Mouse (Mus musculus) embryonic facial prominence, embryonic 14.5 days (tissue): Measurements from ENCODE around the gene Actbl2. TPM values are rescaled to one million over a fixed set of nuclear protein-coding genes. Genes with fewer than 3 reads are reported as not detected.

ENCODE experiments used
- ATAC-seq: fragments of 200-750 bp; cut with Nextera tagmentation; 2 replicates; pipeline ENCODE4 v1.8.0; 2017; ENCODE audit warnings: low read depth, moderate number of reproducible peaks, moderate TSS enrichment
- DNase-seq: peaks from one replicate; pipeline ENCODE4 v3.0.0-alpha.2; 2015; ENCODE audit warnings: low spot score
- H3K27ac ChIP-seq: fragments of 300-500 bp; sonication (generic); replicated peaks from 2 replicates; pipeline ENCODE4 v1.5.1; 2014; ENCODE audit warnings: low read depth, mild to moderate bottlenecking, low read length, moderate library complexity
- H3K27me3 ChIP-seq: fragments of 300-500 bp; sonication (generic); replicated peaks from 2 replicates; pipeline ENCODE4 v1.6.1; 2014; ENCODE audit warnings: low read length; ENCODE audit not compliant: control insufficient read depth, insufficient read depth
- H3K36me3 ChIP-seq: fragments of 300-500 bp; sonication (generic); 2 replicates; pipeline ENCODE4 v1.6.1; 2014; ENCODE audit warnings: low read length, mixed read lengths; ENCODE audit not compliant: control insufficient read depth, insufficient read depth
- H3K4me1 ChIP-seq: fragments of 300-500 bp; sonication (generic); 2 replicates; pipeline ENCODE4 v1.6.1; 2014; ENCODE audit warnings: antibody characterized with exemption, low read length; ENCODE audit not compliant: control insufficient read depth, insufficient read depth
- H3K4me2 ChIP-seq: fragments of 300-500 bp; sonication (generic); 2 replicates; pipeline ENCODE4 v1.6.1; 2014; ENCODE audit warnings: low read depth, mild to moderate bottlenecking, low read length, moderate library complexity, mixed read lengths
- H3K4me3 ChIP-seq: fragments of 300-500 bp; sonication (generic); 2 replicates; pipeline ENCODE4 v1.5.1; 2014; ENCODE audit warnings: low read depth, mild to moderate bottlenecking, low read length
- H3K9ac ChIP-seq: fragments of 300-500 bp; sonication (generic); 2 replicates; pipeline ENCODE4 v1.6.1; 2014; ENCODE audit warnings: low read depth, mild to moderate bottlenecking, low read length, moderate library complexity, mixed read lengths
- H3K9me3 ChIP-seq: fragments of 300-500 bp; sonication (generic); 2 replicates; pipeline ENCODE4 v1.6.1; 2016; ENCODE audit warnings: low read length; ENCODE audit not compliant: control insufficient read depth
- WGBS: fragments of 180-500 bp; shearing (Covaris S2); extraction: QIAGEN DNeasy Blood & Tissue Kit; methylation state at CpG from one replicate; pipeline ENCODE4 v1.1.7; 2014; 5-methylcytosine and 5-hydroxymethylcytosine counted together
- polyA plus RNA-seq: library from polyadenylated mRNA; unstranded; fragments of >200 nt; fragmentation: Nextera tagmentation; extraction: Ambion mirVana; gene quantifications from 2 replicates; pipeline ENCODE4 v1.2.1, GENCODE M21; 2014

The Actbl2 gene
- polyA plus RNA-seq, 1 experiment from 2014 or later, result not detected

DNA sequence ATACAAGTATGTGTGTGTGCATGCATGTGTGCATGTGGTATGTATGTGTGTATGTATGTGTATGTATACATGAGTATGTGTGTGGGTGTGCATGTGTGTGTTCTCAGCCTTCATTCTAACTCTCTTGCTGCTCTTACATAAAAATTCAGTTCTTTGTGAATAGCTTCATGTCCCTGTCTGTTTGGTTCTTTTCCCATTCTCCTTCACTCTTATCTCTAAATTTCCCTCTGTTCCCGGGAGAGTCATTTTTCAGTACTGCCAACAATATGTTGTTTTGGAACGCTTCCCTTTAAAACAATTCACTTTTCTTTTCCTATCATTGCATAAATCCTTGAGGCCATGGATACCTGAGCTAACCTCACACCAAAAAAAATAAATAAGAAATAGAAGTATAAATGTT, 46.6 kb downstream of the Actbl2 start:
- Histone ChIP-seq H3K4me1 (no peaks in the 10 kb centered on the region; the same call in 1 of the 2 replicates), H3K27ac (no peak overlapping the region), H3K27me3 (no peaks in the 10 kb centered on the region), H3K9me3 (no peaks in the 10 kb centered on the region), H3K4me2 (no peak overlapping the region), H3K36me3 (no peaks in the 10 kb centered on the region), H3K4me3 (no peak overlapping the region), H3K9ac (no peak overlapping the region)
- DNase-seq, result no peak
- ATAC-seq, result no peak
- 68% methylated on average over 2 of the region's 2 CpGs for WGBS

DNA sequence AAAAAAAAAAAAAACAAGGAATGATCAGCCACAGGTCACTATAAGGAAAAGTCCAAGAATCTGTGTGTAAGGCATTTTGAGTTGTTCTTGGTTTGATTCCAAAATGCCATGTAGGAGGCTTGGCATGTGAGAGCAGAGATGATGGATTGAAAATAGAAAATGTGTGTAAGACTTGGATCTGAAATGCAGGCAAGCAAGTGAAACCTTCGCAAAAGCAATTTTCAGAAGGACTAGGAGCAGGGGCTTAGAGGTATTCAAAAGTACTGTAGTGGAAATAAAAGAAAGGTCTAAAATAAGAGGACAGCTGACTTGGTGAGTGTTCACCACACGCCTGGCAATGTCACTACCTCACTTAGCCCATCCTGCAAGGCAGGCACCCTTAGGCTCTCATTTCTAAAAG, 49.4 kb downstream of the Actbl2 start:
- Histone ChIP-seq H3K4me3 (no peak overlapping the region), H3K4me2 (no peak overlapping the region), H3K27ac (no peak overlapping the region), H3K27me3 (no peaks in the 10 kb centered on the region), H3K9me3 (no peaks in the 10 kb centered on the region), H3K9ac (no peak overlapping the region), H3K4me1 (no peaks in the 10 kb centered on the region; the same call in 1 of the 2 replicates), H3K36me3 (no peaks in the 10 kb centered on the region)
- DNase-seq (no peak), ATAC-seq (no peak)
- WGBS, result 68% methylated on average over 2 of the region's 2 CpGs

DNA sequence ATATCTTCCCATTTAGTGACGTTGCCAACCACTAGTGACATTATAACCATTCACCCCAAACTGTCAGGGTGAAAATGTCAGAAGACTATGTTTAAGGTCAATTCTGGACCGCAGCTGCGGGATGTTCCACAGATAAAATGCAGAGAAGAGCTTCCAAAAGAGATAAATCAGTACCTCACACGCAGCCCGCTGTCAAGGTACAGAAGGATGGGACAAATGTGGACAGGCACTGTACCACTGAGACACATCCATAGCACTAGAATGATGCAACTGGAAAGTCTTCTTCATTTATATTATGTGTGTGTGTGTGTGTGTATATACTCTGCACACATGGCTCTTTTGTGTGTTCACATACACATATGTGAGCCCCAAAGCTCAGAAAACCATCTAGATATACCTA, 49.9 kb downstream of the Actbl2 start:
- no peaks in the 10 kb centered on the region for H3K27me3 ChIP-seq
- no peaks in the 10 kb centered on the region; the same call in 1 of the 2 replicates for H3K4me1 ChIP-seq
- H3K9me3 ChIP-seq, result no peaks in the 10 kb centered on the region
- H3K9ac ChIP-seq, result no peak overlapping the region
- no peak overlapping the region for H3K4me3 ChIP-seq
- no peak for ATAC-seq
- H3K36me3 ChIP-seq, result no peaks in the 10 kb centered on the region
- no peak overlapping the region for H3K4me2 ChIP-seq
- 88% methylated on average over 5 of the region's 5 CpGs for WGBS
- no peak for DNase-seq
- no peak overlapping the region for H3K27ac ChIP-seq

Other genes with a start within 250 kb of the Actbl2 start
- 90.0 and 94.1 TPM in 2 replicates for gene Gpbp1, start 235.1 kb downstream of the Actbl2 start, polyA plus RNA-seq